Mouse (Mus musculus): Measurements from ENCODE around the gene Gabrb1. TPM values are rescaled to one million over a fixed set of nuclear protein-coding genes. Genes with fewer than 3 reads are reported as not detected.

Gabrb1 gene
- polyA plus RNA-seq, 1 experiment, result 0.01 TPM

DNA sequence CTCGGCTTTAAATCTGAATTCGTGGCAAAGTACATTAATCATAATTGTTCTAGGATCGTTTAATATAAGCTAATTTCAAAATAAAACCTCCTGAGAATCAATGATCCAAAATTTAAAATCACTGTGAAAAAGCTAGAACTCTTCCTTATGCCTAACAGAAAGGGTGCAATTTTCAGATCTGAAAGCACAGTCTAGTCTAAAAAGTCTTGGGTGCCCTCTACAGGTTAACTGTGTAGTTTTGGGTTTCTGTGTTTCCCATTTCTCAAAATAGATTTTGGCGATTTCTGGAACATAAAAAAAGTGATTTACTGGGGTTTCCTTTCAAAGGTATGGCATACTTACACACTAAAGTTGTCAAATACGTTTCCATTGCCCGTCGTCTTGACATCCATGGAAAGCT, 436.7 kb downstream of the Gabrb1 start:
- Histone ChIP-seq H3K79me3 (ENCODE audit: low read depth) (no peaks in the 10 kb centered on the region), H3K79me2 (ENCODE audit: control insufficient read depth, insufficient read depth) (no peaks in the 10 kb centered on the region)
- TF ChIP-seq USF1 (IDR thresholded peaks at IDR 0.05; ENCODE audit: low read depth) (no peak), MAX (IDR thresholded peaks at IDR 0.05) (no peak), CTCF (IDR thresholded peaks at IDR 0.05; ENCODE audit: control insufficient read depth, insufficient read depth, insufficient read length) (no peak), MYOD1 (IDR thresholded peaks at IDR 0.05; ENCODE audit: control insufficient read depth, insufficient read length, low read depth) (no peak), MYOG (IDR thresholded peaks at IDR 0.05; ENCODE audit: control insufficient read depth, extremely low read depth, insufficient read length) (no peak), CEBPB (IDR thresholded peaks at IDR 0.05; ENCODE audit: low read depth) (no peak), FOSL1 (IDR thresholded peaks at IDR 0.05; ENCODE audit: insufficient read depth, low read length, poor library complexity, severe bottlenecking) (no peak)

DNA sequence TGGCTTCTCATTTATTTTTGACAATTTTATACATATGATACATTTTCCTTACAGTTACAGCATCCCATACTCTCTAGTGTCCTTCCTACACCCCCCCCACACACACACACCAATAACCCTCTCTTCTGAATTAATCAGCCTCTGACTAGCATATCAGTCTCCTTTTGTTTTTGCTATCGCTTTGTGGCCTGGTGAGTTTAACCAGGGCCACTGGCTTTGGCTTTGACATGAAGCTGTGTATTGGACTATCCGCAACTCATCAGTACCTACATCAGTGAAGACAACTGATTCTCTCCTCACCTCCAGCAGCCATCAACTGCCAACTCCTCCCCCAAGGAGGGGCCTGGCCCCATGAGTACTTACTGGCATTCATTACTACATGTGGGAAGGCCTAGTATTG, 437.1 kb downstream of the Gabrb1 start:
- no peak for TF ChIP-seq FOSL1 (IDR thresholded peaks at IDR 0.05; ENCODE audit: insufficient read depth, low read length, poor library complexity, severe bottlenecking)
- Histone ChIP-seq H3K36me3 (ENCODE audit: control insufficient read depth, insufficient read depth) (no peaks in the 10 kb centered on the region), H3K79me2 (ENCODE audit: control insufficient read depth, insufficient read depth) (no peaks in the 10 kb centered on the region), H3ac (ENCODE audit: control insufficient read depth, insufficient read length, low read depth) (no peak overlapping the region), H3K27me3 (ENCODE audit: control insufficient read depth, insufficient read depth, insufficient read length) (no peaks in the 10 kb centered on the region), H3K79me3 (ENCODE audit: low read depth) (no peaks in the 10 kb centered on the region), H3K4me3 (ENCODE audit: insufficient read depth, poor library complexity, severe bottlenecking) (no peak overlapping the region)

More for the DNA sequence above, 436.7 kb downstream of the Gabrb1 start:
- Histone ChIP-seq H3K4me3 (ENCODE audit: insufficient read depth, poor library complexity, severe bottlenecking) (no peak overlapping the region), H3K27me3 (ENCODE audit: control insufficient read depth, insufficient read depth, insufficient read length) (no peaks in the 10 kb centered on the region), H3K36me3 (ENCODE audit: control insufficient read depth, insufficient read depth) (no peaks in the 10 kb centered on the region), H3ac (ENCODE audit: control insufficient read depth, insufficient read length, low read depth) (no peak overlapping the region)

DNA sequence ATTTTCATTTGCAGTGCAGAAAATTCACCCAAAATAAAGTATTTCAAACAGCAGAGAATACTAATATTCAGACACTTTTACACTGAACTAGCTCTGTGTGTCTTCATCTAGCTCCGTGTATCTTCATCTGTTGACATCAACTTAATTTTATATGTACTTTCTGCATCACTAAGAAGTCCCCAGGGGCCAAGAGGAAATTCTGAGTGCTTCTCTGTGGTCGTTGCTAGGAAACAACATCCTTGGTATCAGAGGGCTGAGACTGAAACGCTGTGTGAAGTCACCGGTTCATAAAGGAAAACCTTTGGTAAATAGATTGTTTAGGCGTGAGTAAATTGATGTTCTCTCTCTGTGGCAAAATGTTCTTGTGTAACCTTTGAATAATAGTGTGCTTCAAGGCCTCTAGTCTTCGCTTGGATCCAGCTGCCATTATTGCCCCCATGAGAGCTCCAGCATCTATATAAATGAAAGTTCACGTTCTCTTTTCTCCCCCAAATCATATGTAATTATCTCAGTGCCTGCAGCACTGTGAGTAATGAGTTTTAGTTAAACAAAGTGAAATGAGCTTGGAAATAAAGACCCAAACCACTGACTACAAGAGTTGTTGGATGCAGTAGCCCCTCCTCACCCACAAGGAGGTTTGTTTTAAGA, 446.5 kb downstream of the Gabrb1 start:
- Histone ChIP-seq H3K27me3 (ENCODE audit: control insufficient read depth, insufficient read depth, insufficient read length) (no peaks in the 10 kb centered on the region), H3K4me3 (ENCODE audit: insufficient read depth, poor library complexity, severe bottlenecking) (no peak overlapping the region), H3K36me3 (ENCODE audit: control insufficient read depth, insufficient read depth) (no peaks in the 10 kb centered on the region), H3K79me2 (ENCODE audit: control insufficient read depth, insufficient read depth) (no peaks in the 10 kb centered on the region), H3K79me3 (ENCODE audit: low read depth) (no peaks in the 10 kb centered on the region), H3ac (ENCODE audit: control insufficient read depth, insufficient read length, low read depth) (no peak overlapping the region)
- TF ChIP-seq MYOD1 (IDR thresholded peaks at IDR 0.05; ENCODE audit: control insufficient read depth, insufficient read length, low read depth) (no peak), FOSL1 (IDR thresholded peaks at IDR 0.05; ENCODE audit: insufficient read depth, low read length, poor library complexity, severe bottlenecking) (no peak), MAX (IDR thresholded peaks at IDR 0.05) (no peak), CTCF (IDR thresholded peaks at IDR 0.05; ENCODE audit: control insufficient read depth, insufficient read depth, insufficient read length) (no peak), MYOG (IDR thresholded peaks at IDR 0.05; ENCODE audit: control insufficient read depth, extremely low read depth, insufficient read length) (no peak), CEBPB (IDR thresholded peaks at IDR 0.05; ENCODE audit: low read depth) (no peak), USF1 (IDR thresholded peaks at IDR 0.05; ENCODE audit: low read depth) (no peak)

DNA sequence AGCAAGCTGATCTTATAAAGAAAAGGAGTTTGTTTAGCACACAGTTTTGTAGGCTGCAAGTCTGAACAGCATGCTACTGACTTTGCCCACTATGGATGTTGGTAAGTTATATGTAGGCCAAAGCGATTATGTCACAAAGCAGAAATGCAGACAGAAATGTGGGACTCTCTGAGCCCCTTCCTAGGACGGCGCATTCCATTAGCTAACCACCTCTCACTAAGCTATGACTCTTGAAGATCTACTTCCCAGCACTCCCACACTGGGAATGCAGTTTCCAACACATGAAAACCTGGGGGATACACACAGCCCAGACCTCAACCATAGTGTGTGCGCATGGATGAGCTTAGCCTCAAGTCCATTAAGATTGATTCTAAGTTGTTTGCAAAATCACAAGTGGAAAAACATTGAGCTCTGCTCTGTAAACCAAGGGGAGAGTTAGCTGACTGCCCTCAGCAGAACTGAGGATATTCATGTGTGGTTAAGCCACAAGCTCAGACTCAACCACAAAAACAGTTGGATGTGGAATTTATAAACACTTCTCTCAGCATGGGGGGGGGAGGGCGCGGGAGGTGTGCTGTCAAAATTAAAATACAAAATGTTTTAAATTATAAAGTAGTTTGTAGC, 464.6 kb downstream of the Gabrb1 start:
- Histone ChIP-seq H3ac (ENCODE audit: control insufficient read depth, insufficient read length, low read depth) (no peak overlapping the region), H3K79me2 (ENCODE audit: control insufficient read depth, insufficient read depth) (no peaks in the 10 kb centered on the region), H3K36me3 (ENCODE audit: control insufficient read depth, insufficient read depth) (no peaks in the 10 kb centered on the region), H3K79me3 (ENCODE audit: low read depth) (no peaks in the 10 kb centered on the region), H3K4me3 (ENCODE audit: insufficient read depth, poor library complexity, severe bottlenecking) (no peak overlapping the region), H3K27me3 (ENCODE audit: control insufficient read depth, insufficient read depth, insufficient read length) (no peaks in the 10 kb centered on the region)
- TF ChIP-seq MAX (IDR thresholded peaks at IDR 0.05) (no peak), MYOD1 (IDR thresholded peaks at IDR 0.05; ENCODE audit: control insufficient read depth, insufficient read length, low read depth) (no peak), MYOG (IDR thresholded peaks at IDR 0.05; ENCODE audit: control insufficient read depth, extremely low read depth, insufficient read length) (no peak), CEBPB (IDR thresholded peaks at IDR 0.05; ENCODE audit: low read depth) (no peak), USF1 (IDR thresholded peaks at IDR 0.05; ENCODE audit: low read depth) (no peak), CTCF (IDR thresholded peaks at IDR 0.05; ENCODE audit: control insufficient read depth, insufficient read depth, insufficient read length) (no peak), FOSL1 (IDR thresholded peaks at IDR 0.05; ENCODE audit: insufficient read depth, low read length, poor library complexity, severe bottlenecking) (no peak)

DNA sequence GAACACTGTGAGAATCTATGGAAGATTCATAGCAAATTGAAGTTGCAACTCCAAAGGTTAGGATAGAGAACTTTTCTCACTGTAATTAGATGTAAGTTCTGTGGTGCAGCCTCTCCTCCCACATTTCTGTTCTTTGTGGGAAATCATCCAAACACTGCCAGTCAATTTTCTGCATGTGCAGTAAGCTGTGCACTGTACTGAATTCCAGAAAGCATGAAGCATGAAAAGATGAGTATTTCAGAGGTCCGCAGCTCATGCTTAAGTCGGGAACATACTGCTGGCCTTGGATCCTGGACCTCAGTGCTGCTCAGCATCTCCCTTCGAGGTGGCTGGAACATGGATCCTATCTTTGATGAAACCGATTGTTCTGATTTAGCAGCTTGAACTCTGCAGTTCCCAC, 468.8 kb downstream of the Gabrb1 start:
- Histone ChIP-seq H3K79me2 (ENCODE audit: control insufficient read depth, insufficient read depth) (no peaks in the 10 kb centered on the region), H3ac (ENCODE audit: control insufficient read depth, insufficient read length, low read depth) (no peak overlapping the region), H3K79me3 (ENCODE audit: low read depth) (no peaks in the 10 kb centered on the region), H3K27me3 (ENCODE audit: control insufficient read depth, insufficient read depth, insufficient read length) (no peaks in the 10 kb centered on the region), H3K4me3 (ENCODE audit: insufficient read depth, poor library complexity, severe bottlenecking) (no peak overlapping the region), H3K36me3 (ENCODE audit: control insufficient read depth, insufficient read depth) (no peaks in the 10 kb centered on the region)
- no peak for TF ChIP-seq CTCF (IDR thresholded peaks at IDR 0.05; ENCODE audit: control insufficient read depth, insufficient read depth, insufficient read length)
- TF ChIP-seq USF1 (IDR thresholded peaks at IDR 0.05; ENCODE audit: low read depth), result no peak
- no peak for TF ChIP-seq FOSL1 (IDR thresholded peaks at IDR 0.05; ENCODE audit: insufficient read depth, low read length, poor library complexity, severe bottlenecking)
- TF ChIP-seq MAX (IDR thresholded peaks at IDR 0.05), result no peak
- no peak for TF ChIP-seq MYOD1 (IDR thresholded peaks at IDR 0.05; ENCODE audit: control insufficient read depth, insufficient read length, low read depth)
- TF ChIP-seq MYOG (IDR thresholded peaks at IDR 0.05; ENCODE audit: control insufficient read depth, extremely low read depth, insufficient read length), result no peak
- no peak for TF ChIP-seq CEBPB (IDR thresholded peaks at IDR 0.05; ENCODE audit: low read depth)

DNA sequence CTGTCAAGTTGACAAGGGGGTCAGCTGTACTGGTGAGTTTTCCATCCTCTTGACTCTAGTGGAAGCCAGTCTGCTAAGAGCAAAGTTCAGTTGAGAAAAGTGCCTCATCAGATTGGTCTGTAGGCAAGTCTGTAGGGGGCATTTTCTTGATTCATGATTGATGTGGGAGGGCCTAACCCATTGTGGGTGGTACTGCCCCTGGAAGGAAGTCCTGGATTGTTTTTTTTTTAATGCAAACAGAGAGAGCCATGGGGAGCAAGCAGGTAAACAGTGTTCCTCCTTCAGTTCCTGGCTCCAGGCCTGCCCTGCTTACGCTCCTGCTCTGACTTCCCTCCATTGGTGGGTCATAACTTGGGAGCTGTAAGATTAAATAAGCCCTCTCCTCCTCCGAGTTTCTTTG, 476.0 kb downstream of the Gabrb1 start:
- Histone ChIP-seq H3K79me3 (ENCODE audit: low read depth) (no peaks in the 10 kb centered on the region), H3K4me3 (ENCODE audit: insufficient read depth, poor library complexity, severe bottlenecking) (no peak overlapping the region), H3ac (ENCODE audit: control insufficient read depth, insufficient read length, low read depth) (no peak overlapping the region), H3K79me2 (ENCODE audit: control insufficient read depth, insufficient read depth) (no peaks in the 10 kb centered on the region), H3K27me3 (ENCODE audit: control insufficient read depth, insufficient read depth, insufficient read length) (peaks cover 3% of the 10 kb centered on the region), H3K36me3 (ENCODE audit: control insufficient read depth, insufficient read depth) (no peaks in the 10 kb centered on the region)
- TF ChIP-seq MAX (IDR thresholded peaks at IDR 0.05) (no peak), FOSL1 (IDR thresholded peaks at IDR 0.05; ENCODE audit: insufficient read depth, low read length, poor library complexity, severe bottlenecking) (no peak), USF1 (IDR thresholded peaks at IDR 0.05; ENCODE audit: low read depth) (no peak), MYOD1 (IDR thresholded peaks at IDR 0.05; ENCODE audit: control insufficient read depth, insufficient read length, low read depth) (no peak), MYOG (IDR thresholded peaks at IDR 0.05; ENCODE audit: control insufficient read depth, extremely low read depth, insufficient read length) (no peak), CEBPB (IDR thresholded peaks at IDR 0.05; ENCODE audit: low read depth) (no peak), CTCF (IDR thresholded peaks at IDR 0.05; ENCODE audit: control insufficient read depth, insufficient read depth, insufficient read length) (no peak)

Measured in C2C12 (cell line).